Mouse (Mus musculus) cerebellum, postnatal 25 days (tissue): ENCODE results near the gene Wnt10a.
"Not testable (repeated sequence)": the region's sequence is repeated elsewhere in the genome, so short reads cannot be mapped to it uniquely, and the experiment has no call there.

Source experiments
- DNase-seq, 2 experiments: peaks; one replicate each; pipeline ENCODE4 v3.0.0; 2021; ENCODE audit warnings: mixed read lengths in 2 of 2

Gene Wnt10a

GRCm38 (mm10) chr1:74816612-74817199 is 25.4 kb downstream of the Wnt10a start:
- peak; percentile 92 to 95 for DNase-seq

GRCm38 (mm10) chr1:74817219-74817618 is 25.9 kb downstream of the Wnt10a start:
- no peak for DNase-seq

DNA sequence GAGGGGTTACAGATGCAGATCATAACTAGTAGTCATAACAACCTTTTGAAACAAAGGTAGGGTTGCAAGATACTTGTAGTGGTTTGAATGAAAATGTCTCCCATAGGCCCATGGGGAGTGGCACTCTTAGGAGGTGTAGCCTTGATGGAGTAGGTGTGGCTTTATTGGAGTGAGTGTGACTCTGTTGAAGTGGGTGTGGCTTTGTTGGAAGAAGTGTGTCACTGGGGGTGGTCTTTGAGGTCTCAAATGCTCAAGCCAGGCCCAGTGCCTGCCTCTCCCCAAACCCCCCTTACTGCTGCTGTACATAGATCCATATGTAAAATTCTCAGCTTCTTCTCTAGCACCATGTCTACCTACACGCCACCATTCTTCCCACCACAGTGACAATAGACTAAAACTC is 27.2 kb downstream of the Wnt10a start:
- no peak for DNase-seq

GRCm38 (mm10) chr1:74823598-74823997 is 32.3 kb downstream of the Wnt10a start:
- not testable (repeated sequence) for DNase-seq

DNA sequence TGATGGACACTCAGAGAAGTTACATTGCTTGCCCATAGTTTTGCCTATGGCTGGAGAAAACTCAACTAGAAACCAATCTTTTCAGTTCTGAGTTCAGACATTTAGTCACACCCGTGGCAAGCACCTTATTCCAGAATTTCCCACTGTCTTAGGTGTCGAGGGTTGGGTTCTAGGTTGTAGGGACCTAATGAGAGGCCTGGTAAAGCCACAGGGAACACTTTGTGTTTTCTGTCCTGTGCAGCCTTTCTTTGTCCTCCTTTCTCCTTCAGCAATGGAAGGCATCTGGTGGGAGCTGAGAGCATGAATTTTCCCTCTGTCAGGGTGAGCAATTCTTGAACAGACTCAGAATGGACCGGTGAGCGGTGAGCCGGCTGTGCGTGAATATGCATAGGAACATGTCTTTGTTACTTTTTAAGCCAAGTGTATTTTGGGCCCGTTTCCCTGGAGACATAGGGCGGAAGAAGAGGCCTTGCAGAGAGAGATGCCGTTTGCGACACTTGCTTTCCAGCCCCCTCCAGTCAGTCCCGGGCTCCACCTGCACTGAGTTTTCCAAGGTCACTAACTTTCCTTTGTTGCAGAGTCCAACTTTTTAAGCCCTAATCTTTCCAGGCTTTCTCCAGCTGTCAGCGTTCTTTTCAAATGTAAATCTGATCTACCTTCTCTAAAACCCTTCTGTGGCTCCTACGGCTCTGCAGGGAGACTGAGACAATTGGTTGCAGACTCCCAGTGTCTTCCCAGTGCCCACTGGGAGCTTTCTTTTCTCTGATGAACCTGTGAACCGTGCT is 33.4 kb downstream of the Wnt10a start:
- no peak for DNase-seq

DNA sequence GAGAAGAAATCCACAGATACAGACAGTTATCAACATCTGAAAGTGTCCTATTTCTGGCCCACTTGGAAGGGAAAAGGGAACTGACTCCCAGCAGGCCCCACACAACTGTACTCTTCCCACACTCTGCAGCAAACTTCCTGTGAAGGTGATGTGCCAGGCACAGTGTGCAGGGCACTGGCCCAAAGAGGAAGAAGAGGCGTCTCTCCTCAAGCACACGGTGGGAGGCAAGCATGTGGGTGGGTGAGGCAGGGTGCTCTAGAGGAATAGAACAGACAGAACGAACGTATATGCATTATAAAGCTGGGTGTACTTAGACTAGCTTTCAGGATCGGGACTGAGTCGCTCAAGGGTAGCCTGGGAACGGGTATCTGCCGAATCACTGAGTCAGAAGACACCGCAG is 38.7 kb downstream of the Wnt10a start:
- DNase-seq: no peak

DNA sequence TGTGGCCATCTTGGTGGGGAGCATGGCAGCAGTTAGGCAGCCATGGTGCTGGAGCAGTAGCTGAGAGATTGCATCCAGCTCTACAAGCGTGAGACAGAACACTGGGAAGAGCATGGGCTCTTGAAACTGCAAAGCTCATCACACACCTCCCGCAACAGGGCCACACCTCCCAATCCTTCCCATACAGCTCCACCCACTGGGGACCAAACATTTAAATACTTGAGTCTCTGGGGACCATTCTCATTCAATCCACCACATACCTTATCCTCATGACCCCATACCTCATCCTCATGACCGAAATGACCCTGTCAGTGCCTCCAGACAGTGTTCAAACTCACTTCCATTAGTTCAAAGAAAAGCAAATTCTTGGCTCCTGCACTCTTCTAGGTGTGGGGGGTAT is 41.9 kb downstream of the Wnt10a start:
- DNase-seq: no peak

DNA sequence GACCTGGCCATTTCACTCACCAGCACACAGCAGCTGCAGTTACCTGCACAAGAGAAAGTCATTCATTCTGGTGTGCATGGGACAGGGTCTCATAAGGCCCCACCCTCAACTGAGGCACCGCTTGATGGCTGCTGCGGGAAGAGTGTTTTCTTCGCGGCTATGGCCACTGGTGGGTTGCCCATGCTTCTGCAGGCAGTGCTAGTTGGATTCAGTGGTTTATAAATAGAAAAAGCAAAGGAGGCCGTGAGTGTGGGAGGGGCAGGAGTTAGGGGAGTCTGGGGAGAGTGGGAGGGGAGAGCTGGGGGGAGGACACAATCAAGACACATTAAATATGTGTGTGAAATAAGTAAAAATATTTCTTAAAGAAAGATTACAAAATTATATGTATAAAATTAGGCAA is 51.8 kb downstream of the Wnt10a start:
- DNase-seq: no peak

DNA sequence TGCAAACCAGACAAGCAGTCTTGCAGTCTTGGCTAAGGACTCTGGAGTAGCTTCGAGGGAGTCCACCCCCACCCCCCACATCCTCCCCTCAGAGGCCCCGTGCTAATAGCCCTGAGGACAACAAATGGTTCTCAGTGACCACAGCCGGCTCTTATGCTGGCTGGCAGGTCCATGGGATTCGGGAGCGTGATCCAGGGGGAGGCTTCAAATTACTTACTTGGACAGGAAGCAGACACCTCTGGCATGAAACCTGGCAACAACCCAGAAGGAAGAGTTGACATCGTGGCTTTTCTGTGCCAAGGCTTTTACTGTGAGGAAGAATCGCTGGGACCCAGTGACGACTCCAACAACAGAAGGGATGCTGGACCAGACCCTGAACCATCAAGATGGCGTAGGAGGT is 55.0 kb downstream of the Wnt10a start:
- no peak for DNase-seq

- no peak for DNase-seq
Observed at GRCm38 (mm10) chr1:74848946-74849345, 57.6 kb downstream of the Wnt10a start.

GRCm38 (mm10) chr1:74850251-74850650 is 58.9 kb downstream of the Wnt10a start:
- DNase-seq: no peak

- no peak for DNase-seq
Observed at GRCm38 (mm10) chr1:74851001-74851775, 59.9 kb downstream of the Wnt10a start.
